Mouse (Mus musculus) kidney, adult 2 months (tissue): ENCODE measurements around the gene Dcst2.

Experiments used
- CTCF ChIP-seq: fragments of 200-500 bp; conservative IDR thresholded peaks from 2 replicates; pipeline ENCODE4 v1.5.1; 2011; ENCODE audit warnings: low read depth, mild to moderate bottlenecking, control low read depth, low read length, moderate library complexity, mixed read lengths; ENCODE audit not compliant: insufficient read depth, insufficient read length
- POLR2A ChIP-seq: fragments of 200-500 bp; IDR thresholded peaks from one replicate; pipeline ENCODE4 v1.6.1; 2011; ENCODE audit warnings: low read depth, low read length, control low read depth

- TF ChIP-seq CTCF (peak; percentile 95), POLR2A (no peak)
Measured at GRCm38 (mm10) chr3:89316833-89317232, 44.9 kb upstream of the Dcst2 start.
